Mouse (Mus musculus) forelimb bud, embryonic 11.5 days (tissue): ENCODE measurements at regions not wholly inside any gene's neighbourhood (a gene's known extent, or its start where the extent isn't known, plus 50 kb on each side); places are given as distances from the start of the nearest gene placed in this dataset.

Experiments
- DNase-seq: peaks from one replicate; pipeline ENCODE4 v3.0.0-alpha.2; 2012; ENCODE audit warnings: low read depth, low spot score

GRCm38 (mm10) chr13:54318161-54318560, 53.0 kb upstream of the Cplx2 start:
- no peak for DNase-seq

DNA sequence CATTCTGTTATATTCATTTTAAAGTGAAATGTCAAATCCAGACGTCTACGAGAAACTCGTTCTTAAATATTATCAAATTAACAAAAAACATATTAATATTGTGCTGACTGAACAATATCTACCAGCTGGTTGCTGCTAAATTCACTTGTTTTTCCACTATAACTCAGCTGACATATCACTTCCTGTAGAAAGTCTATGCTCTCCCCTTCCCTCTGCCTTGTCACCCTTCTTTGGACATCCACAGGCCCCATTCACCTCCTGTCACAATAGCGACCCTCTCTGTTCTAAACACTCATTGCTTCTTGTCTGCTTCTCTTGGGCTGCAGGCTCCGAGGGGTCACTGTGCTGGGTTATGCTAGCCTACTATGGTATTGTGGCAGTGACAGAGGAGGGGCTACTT, 52.5 kb upstream of the Cplx2 start:
- DNase-seq = no peak

- no peak for DNase-seq
Measured at GRCm38 (mm10) chr13:54320212-54320611, 50.9 kb upstream of the Cplx2 start.

DNA sequence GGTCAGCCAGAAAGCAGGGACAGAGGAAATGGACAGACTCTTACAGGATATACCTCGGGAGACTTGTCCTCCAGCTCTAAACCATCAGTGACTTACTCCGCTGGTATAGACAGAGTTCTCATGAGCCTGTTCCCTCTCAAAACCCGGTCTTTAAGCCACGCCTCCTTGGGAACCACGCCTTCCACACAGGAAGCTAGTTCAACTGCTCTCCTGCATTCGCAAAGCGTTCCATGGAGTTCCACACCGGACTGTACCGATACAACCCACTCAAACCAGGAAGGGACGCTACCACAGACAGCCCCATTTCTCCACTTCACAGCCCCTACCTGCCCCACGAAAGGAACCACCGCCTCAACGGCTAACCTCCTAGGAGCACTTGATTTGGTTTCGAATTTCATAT, 50.1 kb upstream of the Cplx2 start:
- DNase-seq = no peak
